Mouse (Mus musculus) cortical plate, adult 2 months (tissue): Measurements from ENCODE around the gene Cherp.

Source experiments
- CTCF ChIP-seq: fragments of 200-500 bp; IDR thresholded peaks from 2 replicates; pipeline ENCODE4 v1.5.1; 2011; ENCODE audit warnings: mild to moderate bottlenecking, control low read depth, low read length; ENCODE audit not compliant: insufficient read depth; ENCODE audit errors: extremely low read depth
- POLR2A ChIP-seq: fragments of 200-500 bp; IDR thresholded peaks from 2 replicates; pipeline ENCODE4 v1.6.1; 2011; ENCODE audit warnings: mild to moderate bottlenecking, low read length, control low read depth; ENCODE audit not compliant: insufficient read depth; ENCODE audit errors: extremely low read depth

- no peak for TF ChIP-seq CTCF
- TF ChIP-seq POLR2A = peak; percentile 71
Measured at GRCm38 (mm10) chr8:72474826-72475546, at the start of gene Cherp.
